Mouse (Mus musculus) left cerebral cortex, postnatal 14 days (tissue): Measurements from ENCODE around the gene Pde11a. TPM values are rescaled to one million over a fixed set of nuclear protein-coding genes. Genes with fewer than 3 reads are reported as not detected.
A peak's percentile ranks its signal among the peaks of the same experiment; 100 is the strongest.

ENCODE experiments used
- DNase-seq, 2 experiments: peaks; one replicate each; pipeline ENCODE4 v3.0.0; 2021 to 2022; ENCODE audit warnings: low spot score in 2 of 2, mixed read lengths in 1 of 2
- intact Hi-C: fragments of 180-260 bp; cut with DNase I; formaldehyde crosslinking; loops from one replicate; pipeline ENCODE4 v1.15.1; 2025
- total RNA-seq, 2 experiments: library from RNA; stranded (reverse); gene quantifications; 2 replicates each; pipeline ENCODE4 v1.2.3; 2021

Pde11a gene
- total RNA-seq, 2 experiments from 2014 or later: 4.1 to 4.4 TPM

- intact Hi-C loops: no loop called here
- peak; percentile 73 to 83 for DNase-seq
Observed at GRCm38 (mm10) chr2:76030080-76030479, 308.5 kb downstream of the Pde11a start.

- intact Hi-C loops: no loop called here
- peak; percentile 18 to 34 for DNase-seq
Observed at GRCm38 (mm10) chr2:76029081-76029901, 309.3 kb downstream of the Pde11a start.

- intact Hi-C loops: no loop called here
- no peak for DNase-seq
Observed at GRCm38 (mm10) chr2:76016890-76017289, 321.7 kb downstream of the Pde11a start.

GRCm38 (mm10) chr2:76016136-76016535 is 322.4 kb downstream of the Pde11a start:
- DNase-seq: no peak

GRCm38 (mm10) chr2:76015460-76015859 is 323.1 kb downstream of the Pde11a start:
- no peak for DNase-seq
- intact Hi-C loops: no loop called here

More at GRCm38 (mm10) chr2:76016136-76016535, 322.4 kb downstream of the Pde11a start:
- intact Hi-C loops: no loop called here

- no peak for DNase-seq
- intact Hi-C loops: no loop called here
Observed at GRCm38 (mm10) chr2:76014659-76015058, 323.9 kb downstream of the Pde11a start.

GRCm38 (mm10) chr2:76006194-76006593 is 332.4 kb downstream of the Pde11a start:
- intact Hi-C loops: no loop called here
- DNase-seq: no peak

GRCm38 (mm10) chr2:76002899-76003298 is 335.7 kb downstream of the Pde11a start:
- no peak for DNase-seq

GRCm38 (mm10) chr2:76001392-76001791 is 337.2 kb downstream of the Pde11a start:
- intact Hi-C loops: no loop called here
- peak; percentile 38 to 69 for DNase-seq

More at GRCm38 (mm10) chr2:76002899-76003298, 335.7 kb downstream of the Pde11a start:
- intact Hi-C loops: no loop called here

GRCm38 (mm10) chr2:75999636-76000035 is 338.9 kb downstream of the Pde11a start:
- DNase-seq: no peak
- intact Hi-C loops: no loop called here

- DNase-seq: no peak
- intact Hi-C loops: no loop called here
Observed at GRCm38 (mm10) chr2:75998692-75999091, 339.9 kb downstream of the Pde11a start.

- DNase-seq: no peak
- intact Hi-C loops: no loop called here
Observed at GRCm38 (mm10) chr2:75997726-75998125, 340.8 kb downstream of the Pde11a start.

GRCm38 (mm10) chr2:75994841-75995240 is 343.7 kb downstream of the Pde11a start:
- DNase-seq: no peak
- intact Hi-C loops: no loop called here

- DNase-seq: no peak
- intact Hi-C loops: no loop called here
Observed at GRCm38 (mm10) chr2:75991581-75992205, 346.9 kb downstream of the Pde11a start.

- intact Hi-C loops: no loop called here
- peak; percentile 58 to 65 for DNase-seq
Observed at GRCm38 (mm10) chr2:75990885-75991539, 347.6 kb downstream of the Pde11a start.

- no peak for DNase-seq
Observed at GRCm38 (mm10) chr2:75989694-75990093, 348.9 kb downstream of the Pde11a start.

GRCm38 (mm10) chr2:75988779-75989363 is 349.7 kb downstream of the Pde11a start:
- DNase-seq: no peak
- intact Hi-C loops: no loop called here

More at GRCm38 (mm10) chr2:75989694-75990093, 348.9 kb downstream of the Pde11a start:
- intact Hi-C loops: no loop called here

GRCm38 (mm10) chr2:75988378-75988777 is 350.2 kb downstream of the Pde11a start:
- intact Hi-C loops: no loop called here
- DNase-seq: no peak

GRCm38 (mm10) chr2:75987739-75988138 is 350.8 kb downstream of the Pde11a start:
- no peak for DNase-seq
- intact Hi-C loops: no loop called here

GRCm38 (mm10) chr2:75985124-75985523 is 353.4 kb downstream of the Pde11a start:
- intact Hi-C loops: loop anchor here (2.0 kb wide), 1 partner anchor 86 kb away; no protein-coding TSS in a partner anchor
- peak; percentile 82 to 92 for DNase-seq
